Mouse (Mus musculus) adrenal gland, adult 8-10 months (tissue): ENCODE results near the gene Il25. TPM values are rescaled to one million over a fixed set of nuclear protein-coding genes. Genes with fewer than 3 reads are reported as not detected.
"Not testable (repeated sequence)": the region's sequence is repeated elsewhere in the genome, so short reads cannot be mapped to it uniquely, and the experiment has no call there.

Source experiments
- DNase-seq: peaks from one replicate; pipeline ENCODE4 v3.0.0; 2022
- total RNA-seq, 4 experiments: library from RNA; stranded (reverse); gene quantifications; 2 replicates each; pipeline ENCODE4 v1.2.4; 2022

The Il25 gene
- total RNA-seq, 4 experiments from 2014 or later: not detected

DNA sequence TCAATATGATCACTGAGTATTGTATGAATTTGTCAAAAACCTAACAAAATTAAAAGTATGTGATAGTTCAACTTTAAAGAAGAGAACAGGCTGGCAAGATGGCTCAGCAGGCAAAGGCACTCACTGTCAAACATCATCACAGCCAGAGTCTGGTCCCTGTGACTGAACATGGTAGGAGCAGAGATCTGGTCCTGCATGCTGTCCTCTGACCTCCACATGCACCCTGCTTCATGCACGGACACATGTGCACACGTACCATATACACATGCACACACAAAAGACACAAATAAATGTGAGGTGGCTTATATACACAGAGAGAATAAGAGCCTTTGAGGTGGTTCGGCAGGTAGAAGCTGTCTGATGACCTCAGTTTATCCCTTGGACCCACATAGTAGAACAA, 23.0 kb downstream of the Il25 start:
- no peak for DNase-seq

DNA sequence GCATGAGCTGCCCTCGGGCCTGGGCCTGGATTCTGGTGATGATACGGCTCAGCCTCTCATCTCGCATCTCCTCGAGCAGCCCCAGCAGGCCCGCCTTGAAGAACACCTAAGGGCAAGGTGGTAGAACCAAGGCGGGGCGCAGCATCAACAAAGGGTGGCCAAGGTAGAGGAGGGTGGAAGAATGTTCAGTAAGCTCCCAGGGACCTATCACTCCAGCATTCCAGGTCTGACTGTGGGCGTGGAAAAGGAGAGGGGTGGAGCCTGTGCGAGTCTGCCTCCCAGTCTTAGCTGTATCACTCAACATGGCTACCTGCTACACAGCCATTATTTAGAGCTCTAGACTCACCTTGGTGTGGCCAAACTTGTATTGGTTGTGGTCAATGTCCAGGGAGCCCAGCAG, 24.0 kb downstream of the Il25 start:
- no peak for DNase-seq

DNA sequence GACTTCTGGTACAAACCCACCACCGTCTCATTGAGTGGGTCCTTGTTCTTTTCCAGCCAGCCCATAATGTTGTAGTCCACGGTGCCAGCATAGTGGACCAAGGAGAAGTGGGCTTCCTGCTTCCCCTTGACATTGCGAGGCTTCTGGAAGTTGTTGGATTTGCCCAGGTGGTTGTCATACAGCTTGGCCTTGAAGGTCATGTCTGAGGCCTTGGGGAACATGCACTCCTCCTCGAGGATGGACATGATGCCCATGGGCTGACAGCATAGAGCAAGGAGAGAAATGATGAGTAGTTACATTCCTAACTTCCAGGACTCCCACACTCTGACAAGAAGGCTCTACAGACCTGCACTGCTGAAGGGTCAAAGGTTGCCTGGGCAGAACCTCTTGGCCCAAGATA, 26.0 kb downstream of the Il25 start:
- DNase-seq: no peak

DNA sequence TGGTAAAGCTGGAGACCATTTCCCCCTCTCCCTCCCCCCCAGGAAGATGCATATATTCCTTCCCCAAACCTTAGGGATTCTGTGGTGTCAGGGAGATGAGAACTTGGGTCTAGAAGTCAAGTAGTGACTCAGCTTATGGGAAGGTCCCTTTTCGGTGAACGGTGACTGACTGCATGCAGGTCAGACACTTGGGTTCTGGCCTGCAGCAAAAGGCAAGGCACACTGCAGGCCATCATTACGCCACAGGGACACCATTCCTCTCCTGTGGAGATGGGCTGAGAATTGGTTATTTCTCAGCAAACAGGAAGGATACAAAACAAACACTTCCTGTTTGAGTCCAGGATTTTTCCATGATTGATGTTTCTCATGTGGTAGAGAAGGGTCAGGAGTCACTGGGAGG, 26.7 kb downstream of the Il25 start:
- DNase-seq: no peak

DNA sequence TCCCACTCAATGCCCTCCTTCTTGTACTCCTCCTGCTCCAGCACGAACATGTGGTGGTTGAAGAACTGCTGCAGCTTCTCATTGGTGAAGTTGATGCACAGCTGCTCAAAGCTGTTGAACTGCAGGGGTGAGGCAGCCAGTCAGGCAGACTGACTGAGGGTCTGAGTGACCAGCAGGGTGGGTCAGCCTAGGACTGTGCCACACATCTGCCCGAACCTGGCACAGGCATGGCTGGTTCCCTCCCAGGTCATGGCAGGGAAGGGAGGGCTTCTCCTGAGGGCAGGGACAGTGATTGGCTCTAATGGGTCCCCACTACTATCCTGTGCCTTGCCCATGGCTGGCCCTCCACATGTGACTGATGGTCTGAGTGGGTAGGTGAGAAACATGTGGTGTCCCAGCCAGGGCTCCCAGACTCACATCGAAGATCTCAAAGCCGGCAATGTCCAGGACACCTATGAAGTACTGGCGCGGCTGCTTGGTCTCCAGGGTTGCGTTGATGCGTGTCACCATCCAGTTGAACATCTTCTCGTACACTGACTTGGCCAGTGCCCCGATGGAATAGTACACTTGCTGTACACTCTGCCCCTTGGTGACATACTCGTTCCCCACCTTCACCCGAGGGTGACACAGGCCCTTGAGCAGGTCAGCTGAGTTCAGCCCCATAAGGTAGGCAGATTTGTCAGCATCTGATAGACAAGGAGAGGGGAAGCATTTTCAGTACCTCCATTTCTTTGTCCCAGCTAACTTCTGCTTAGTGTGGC, 27.5 kb downstream of the Il25 start:
- DNase-seq: not testable (repeated sequence)

DNA sequence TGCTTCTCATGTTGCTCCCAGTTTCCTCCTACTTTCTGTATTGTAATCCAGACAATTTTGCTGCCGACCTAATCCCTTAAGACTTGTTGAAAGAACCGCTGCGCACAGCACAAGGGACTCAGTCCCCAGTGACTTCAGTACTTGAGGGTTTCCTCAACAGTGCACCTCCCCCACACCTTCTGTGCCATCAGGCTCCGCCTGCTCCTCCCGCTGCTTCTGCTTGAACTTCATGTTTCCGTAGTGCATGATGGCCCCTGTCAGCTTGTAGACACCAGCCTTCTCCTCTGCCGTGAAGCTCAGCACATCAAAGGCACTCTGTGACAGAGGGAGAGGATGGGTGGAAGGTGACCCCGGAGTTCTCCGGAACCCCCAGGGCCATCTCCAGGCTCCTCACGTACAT, 28.3 kb downstream of the Il25 start:
- no peak for DNase-seq

DNA sequence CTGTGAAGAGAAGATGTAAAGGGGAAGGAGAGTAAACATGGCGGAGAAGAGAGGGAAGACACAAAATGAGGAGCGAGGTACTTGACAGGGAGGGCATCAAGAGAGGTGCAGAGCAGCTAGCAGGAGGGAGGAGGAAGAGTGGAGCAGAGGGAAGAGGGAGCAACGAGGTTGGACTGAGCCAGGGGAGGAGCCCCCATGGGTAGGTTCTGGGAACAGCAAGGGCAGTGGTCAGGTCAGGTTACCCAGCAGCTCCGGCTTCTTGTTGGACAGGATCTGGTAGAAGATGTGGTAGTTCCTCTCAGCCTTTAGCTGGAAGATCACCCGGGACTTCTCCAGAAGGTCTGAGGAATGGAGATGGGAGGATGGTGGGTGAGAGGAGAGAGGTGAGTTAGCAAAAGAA, 29.0 kb downstream of the Il25 start:
- DNase-seq: no peak

DNA sequence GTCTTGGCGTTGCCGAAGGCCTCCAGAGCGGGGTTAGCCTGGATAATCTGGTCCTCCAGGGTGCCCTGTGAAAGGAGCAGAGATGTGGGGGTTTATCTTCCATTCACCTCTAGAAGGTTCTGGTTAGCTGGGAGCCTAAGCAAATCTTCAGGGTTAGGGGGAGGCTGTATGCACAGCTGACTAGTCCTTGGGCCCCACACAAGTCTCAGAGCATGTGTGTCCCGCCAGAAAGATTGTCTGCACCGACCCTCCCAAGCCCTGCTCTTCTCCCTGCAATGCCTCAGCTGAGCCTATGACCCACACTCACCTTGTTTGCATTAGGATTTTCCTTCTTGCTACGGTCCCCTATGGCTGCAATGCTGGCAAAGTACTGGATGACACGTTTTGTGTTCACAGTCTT, 30.2 kb downstream of the Il25 start:
- no peak for DNase-seq

DNA sequence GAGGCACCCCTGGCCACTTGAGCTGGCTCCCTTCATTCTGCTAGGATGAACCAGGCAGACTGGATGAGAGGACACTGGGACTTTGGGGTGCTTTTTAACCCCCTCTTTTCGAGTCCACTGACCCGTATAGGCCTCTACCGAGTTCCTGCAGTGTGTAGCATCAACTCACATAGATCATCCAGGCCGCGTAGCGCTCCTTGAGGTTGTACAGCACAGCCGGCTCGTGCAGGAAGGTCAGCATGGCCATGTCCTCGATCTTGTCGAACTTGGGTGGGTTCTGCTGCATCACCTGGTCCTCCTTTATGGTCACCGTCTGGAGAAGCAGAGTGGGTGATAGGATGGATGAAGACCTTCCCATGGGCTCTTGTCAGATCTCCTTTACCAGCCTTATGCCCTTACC, 31.2 kb downstream of the Il25 start:
- no peak for DNase-seq

DNA sequence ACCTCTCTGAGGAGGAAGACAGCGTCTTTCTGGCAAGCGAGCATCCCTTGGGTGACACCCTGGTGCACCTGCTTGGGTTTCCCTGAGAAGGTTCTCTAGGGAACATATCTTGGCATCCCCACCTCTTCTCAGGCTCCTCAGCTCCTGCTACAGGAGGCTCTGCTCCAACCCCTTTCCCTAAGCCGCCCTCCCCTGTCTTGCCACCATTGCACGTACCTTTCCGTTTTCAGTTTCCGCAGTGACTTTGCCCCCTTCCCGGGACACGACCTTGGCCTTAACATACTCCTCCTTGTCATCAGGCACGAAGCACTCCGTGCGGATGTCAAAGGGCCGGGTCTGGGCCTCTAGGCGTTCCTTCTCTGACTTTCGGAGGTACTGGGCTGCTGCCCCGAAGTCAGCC, 32.5 kb downstream of the Il25 start:
- DNase-seq: no peak

DNA sequence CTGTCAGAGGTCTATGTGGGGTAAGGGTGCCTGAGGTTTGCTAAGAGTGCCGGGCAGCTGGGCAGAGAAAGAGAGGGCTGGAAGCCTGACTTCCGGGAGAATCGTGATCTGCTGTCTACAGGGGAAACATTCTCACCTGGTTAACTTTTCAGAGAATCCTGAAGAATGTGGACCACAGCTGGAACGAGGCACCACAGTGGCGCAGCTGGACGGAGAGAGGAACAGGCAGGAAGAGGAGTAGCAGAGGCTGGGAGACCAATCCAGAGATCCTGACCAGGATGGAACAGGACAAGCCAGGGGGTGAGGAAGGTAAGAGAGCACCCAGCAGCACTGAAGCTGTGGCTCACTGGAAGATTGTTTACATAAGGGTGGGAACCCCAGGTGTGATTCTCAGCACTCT, 33.1 kb downstream of the Il25 start:
- DNase-seq: no peak

DNA sequence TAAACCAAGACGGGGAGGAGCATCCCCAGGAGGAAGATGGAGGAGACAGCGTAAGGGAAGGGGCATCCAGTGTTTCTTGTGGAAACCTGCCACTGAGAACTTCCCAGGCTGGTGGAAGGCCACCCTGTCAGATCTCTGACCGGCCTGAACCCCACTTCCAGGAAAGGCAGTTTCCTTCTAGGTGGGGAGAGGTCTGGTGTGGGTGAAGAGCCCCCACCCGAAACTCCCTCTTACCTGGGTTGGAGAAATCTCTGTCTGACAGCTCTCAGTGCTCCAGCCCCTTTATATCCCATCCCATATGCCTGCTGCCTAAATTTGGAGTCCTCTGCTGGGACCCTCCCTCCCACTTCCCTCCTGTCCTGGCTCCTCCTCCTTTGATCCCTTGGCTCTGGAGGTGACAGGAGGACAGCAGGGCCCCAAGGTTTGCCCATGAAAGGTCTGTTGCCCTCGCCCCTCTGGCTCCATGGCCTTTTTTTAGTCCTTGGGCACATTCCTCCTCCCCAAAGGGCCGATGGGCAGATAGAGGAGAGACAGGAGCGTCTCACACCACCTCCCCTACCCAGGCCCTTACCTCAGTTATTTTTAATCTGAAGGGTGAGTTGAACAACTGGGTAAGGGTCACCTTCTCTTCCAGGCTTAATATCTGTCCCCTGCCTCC, 34.0 kb downstream of the Il25 start, which contains the start of gene Myh6:
Gene Myh6 (minus strand): TSS at position 608 of the 658 bp plus-strand sequence.
- no peak for DNase-seq

DNA sequence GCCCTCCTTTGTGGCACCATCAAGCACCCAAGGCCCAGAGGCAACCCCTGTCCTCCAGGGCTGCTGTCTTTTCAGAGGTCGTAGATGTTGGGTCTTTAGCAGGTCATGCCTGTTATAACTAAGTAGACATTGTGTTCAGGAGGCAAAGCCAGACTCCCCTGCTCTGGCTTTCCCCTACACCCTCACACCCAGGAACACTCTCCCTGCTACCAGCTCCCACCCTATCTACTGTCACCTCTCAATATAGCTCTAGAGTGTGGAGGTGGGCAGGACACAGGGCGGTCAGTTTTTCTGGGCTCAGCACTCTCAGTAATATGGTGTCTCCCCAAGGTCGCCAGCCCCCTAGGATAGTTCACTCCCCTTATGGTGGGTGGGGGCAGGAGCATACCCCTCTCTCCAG, 35.4 kb downstream of the Il25 start:
- no peak for DNase-seq

DNA sequence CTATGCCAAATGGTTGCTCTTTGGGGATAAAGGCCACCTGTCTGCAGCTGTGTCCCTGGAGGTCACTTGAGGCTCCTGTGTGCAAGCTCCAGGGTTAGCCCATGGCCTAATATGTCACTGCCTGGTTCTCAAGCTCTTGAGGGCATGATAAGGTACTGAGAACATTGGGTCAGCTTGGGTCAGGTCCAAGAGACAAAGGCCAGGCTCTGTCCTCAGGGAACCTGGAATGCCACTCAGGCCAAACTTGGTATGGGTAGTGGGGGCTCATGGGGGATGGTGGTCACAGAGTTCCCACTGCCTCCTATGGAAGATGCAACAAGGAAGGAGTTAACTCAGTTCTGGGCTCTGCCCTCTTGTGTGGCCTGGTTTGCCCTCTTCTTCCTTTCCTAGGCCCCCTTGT, 35.8 kb downstream of the Il25 start:
- DNase-seq: no peak

DNA sequence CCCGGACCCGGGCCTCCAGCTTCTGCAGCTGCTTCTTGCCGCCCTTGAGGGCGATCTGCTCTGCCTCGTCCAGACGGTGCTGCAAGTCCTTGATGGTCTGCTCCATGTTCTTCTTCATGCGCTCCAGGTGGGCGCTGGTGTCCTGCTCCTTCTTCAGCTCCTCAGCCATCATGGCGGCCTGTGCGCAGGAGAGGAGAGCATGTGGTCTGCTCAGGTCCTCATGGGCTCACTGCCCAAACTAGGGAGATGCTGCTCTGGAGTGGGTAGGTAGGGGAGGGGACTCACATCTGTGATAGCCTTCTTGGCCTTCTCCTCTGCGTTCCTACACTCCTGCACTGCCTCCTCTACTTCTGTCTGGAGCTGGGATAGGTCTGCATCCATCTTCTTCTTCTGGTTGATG, 40.3 kb downstream of the Il25 start:
- not testable (repeated sequence) for DNase-seq

DNA sequence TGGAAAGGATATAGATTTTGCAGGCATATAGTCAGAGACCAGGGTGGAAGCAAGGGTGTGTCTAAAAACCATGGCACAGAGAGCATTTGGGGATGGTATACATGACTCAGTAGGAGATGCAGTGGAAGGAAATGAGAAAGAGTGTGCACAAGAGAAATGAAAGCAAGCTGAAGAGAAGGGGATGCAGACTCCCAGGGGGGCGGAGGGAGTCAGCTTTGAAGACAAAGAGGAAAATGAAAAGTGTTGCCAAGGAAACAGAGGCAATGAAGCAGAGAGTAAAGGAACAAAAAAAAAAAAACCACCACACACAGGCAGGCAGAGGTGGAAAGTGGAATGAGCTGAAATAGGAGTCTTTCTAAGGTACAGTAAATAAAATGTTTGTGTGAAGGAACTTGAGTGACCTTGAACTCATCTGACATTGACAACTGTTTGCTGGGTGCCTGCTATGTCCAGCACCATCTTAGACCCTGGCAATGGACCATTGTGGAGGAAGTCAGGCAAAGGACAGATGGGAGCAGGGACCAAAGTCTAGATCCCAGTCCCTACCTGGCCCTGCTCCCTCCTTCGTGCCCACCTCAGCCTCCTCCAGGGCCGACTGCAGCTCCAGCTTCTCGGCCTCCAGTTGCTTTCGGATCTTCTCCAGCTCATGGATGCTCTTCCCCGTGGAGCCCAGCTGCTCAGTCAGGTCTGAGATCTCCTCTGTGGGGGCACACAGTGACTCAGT, 41.7 kb downstream of the Il25 start:
- no peak for DNase-seq

DNA sequence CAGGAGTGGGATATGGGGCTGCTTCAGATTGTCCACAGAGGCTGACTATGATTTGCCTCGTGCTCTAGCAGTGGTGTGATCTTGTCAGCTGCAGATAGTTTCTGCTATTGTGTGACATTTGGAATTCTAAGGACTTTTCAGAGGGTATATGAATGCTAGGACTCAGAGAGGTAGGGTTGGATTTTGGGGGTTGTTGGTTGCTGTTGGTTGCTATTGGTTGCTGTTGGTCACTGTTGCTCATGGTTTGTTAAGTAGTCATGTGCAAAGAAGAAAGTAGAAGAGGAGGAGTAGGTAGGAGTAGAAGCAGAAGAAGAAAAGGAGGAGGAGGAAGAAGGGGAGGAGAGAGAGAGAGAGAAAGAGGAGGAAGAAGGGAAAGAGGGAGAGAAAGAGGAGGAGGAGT, 44.1 kb downstream of the Il25 start, which contains the start of gene Gm17428:
Gene Gm17428 (plus strand): TSS at position 301 of the 400 bp plus-strand sequence.
- no peak for DNase-seq

DNA sequence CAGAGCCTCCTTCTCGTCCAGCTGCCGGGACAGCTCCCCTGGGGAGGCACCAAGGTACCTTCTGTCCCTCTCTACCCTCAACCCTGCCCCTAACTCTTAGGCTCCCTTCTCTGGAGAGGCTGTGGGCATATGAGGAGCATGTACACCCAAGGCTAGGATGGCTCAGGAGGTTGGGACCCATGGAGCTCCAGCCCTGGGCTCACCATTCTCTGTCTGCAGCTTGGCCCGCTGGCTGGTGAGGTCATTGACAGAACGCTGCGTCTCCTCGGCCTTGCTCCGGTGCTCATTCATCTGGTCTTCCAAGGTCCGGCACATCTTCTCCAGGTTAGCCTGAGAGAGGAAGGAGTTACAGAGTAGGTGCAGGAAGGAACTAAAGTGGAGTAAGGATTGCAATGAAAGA, 46.2 kb downstream of the Il25 start:
- no peak for DNase-seq

DNA sequence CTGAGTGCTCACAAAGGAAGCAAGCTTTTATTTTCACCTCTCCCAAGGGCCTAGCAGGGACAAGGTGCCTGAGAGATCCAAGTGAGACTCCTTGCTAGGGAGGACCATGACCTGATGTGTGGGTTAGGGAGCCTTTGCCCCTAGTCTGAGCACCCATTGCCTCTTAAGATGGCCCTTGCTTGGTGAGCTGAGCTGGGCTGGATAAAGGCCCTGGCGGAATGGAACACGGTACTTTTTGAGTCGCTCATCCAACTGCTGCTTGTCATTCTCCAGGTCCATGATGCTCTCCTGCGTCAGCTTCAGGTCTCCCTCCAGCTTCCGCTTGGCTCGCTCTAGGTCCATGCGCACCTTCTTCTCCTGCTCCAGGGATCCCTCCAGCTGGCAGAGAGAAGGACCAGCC, 49.4 kb downstream of the Il25 start:
- DNase-seq: no peak
